Mouse (Mus musculus): ENCODE measurements at regions not wholly inside any gene's neighbourhood (a gene's known extent, or its start where the extent isn't known, plus 50 kb on each side); places are given as distances from the start of the nearest gene placed in this dataset.

GRCm38 (mm10) chr9:61135917-61136316 lies 236.2 kb upstream of the Tle3 start:
- no peak for DNase-seq (ENCODE audit: low read depth, low spot score)

- no peak for DNase-seq (ENCODE audit: low read depth, low spot score)
Measured at GRCm38 (mm10) chr9:61138741-61139368, 233.3 kb upstream of the Tle3 start.

GRCm38 (mm10) chr9:61143101-61143500 lies 229.1 kb upstream of the Tle3 start:
- DNase-seq (ENCODE audit: low read depth, low spot score): no peak

GRCm38 (mm10) chr9:61144685-61145318 lies 227.4 kb upstream of the Tle3 start:
- DNase-seq (ENCODE audit: low read depth, low spot score): no peak

GRCm38 (mm10) chr9:61145738-61146137 lies 226.4 kb upstream of the Tle3 start:
- no peak for DNase-seq (ENCODE audit: low read depth, low spot score)

- DNase-seq (ENCODE audit: low read depth, low spot score): no peak
Measured at GRCm38 (mm10) chr9:61151201-61151600, 221.0 kb upstream of the Tle3 start.

DNA sequence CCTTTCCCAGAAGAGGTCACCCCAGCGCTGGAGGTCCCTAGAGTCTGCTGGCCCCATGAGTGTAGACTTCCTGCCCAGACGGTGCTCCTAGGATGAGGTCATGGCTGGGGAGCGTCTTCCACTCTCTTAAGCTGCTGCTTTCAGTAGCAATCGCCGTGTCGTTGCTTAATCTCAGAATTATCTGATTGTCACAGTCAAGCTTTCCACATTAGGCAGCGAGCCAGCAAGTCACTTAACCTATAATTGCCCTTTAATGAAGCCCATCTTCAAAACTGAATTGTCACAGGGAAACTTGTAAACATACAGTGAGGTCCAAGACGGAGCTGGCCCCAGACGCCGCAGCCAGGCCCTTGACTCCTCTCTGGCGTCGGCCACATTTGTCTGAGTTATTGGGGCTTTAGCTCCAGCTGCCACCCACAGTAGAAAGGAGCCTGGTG lies 220.2 kb upstream of the Tle3 start:
- peak; percentile 55 for DNase-seq (ENCODE audit: low read depth, low spot score)

GRCm38 (mm10) chr9:61154721-61155120 lies 217.4 kb upstream of the Tle3 start:
- no peak for DNase-seq (ENCODE audit: low read depth, low spot score)

GRCm38 (mm10) chr9:61155851-61156250 lies 216.3 kb upstream of the Tle3 start:
- no peak for DNase-seq (ENCODE audit: low read depth, low spot score)

DNA sequence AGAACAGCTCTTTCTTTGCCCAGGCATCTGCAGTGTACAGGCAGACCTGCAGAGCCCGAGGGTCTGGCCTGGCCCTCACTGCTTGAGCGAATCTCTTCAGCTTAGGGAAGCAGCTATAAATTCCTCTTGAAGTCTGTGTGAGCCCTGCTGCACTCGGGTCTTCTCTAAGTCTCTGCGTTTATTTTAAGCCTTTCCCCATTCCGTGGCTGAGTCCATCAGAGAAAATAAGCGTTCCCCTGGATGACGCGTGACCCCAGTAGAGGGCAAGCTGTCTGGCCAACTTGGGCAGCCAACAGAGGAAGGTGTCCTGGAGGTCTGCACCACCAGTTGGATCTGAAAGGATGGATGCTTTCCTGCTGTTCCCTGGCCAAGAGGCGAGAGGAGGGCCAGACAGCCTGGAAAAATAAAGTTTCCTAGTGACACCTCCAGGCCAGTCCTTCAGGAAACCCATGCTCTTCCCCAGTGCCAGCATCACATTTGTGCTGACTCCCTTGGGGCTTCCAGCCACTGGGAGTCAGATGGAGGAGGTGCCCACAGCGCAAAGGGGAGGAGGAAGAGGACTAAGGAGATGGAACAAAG lies 213.9 kb upstream of the Tle3 start:
- DNase-seq (ENCODE audit: low read depth, low spot score): no peak

GRCm38 (mm10) chr9:61159159-61159558 lies 213.0 kb upstream of the Tle3 start:
- no peak for DNase-seq (ENCODE audit: low read depth, low spot score)

DNA sequence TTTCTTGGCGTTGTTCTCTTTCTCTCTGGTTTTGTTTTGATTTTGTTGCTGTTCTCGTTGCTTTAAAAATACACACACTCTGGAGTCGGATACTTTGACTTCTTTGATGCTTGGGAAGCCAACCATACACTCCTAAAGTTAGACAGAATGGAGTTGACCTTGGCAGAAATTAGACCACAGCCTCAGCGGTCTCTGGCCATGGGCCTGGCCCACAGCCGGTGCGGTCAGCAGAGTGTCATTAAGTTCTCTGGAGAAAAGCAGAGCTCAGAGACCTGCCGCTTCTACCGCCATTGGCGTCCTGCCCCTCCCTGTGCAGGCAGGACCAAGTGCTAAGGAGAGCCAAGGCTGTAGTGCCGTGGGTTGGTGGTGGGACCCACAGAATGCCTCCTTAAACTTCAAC lies 212.6 kb upstream of the Tle3 start:
- DNase-seq (ENCODE audit: low read depth, low spot score): no peak

- no peak for DNase-seq (ENCODE audit: low read depth, low spot score)
Measured at GRCm38 (mm10) chr9:61162884-61163283, 209.3 kb upstream of the Tle3 start.

GRCm38 (mm10) chr9:61163671-61164288 lies 208.4 kb upstream of the Tle3 start:
- no peak for DNase-seq (ENCODE audit: low read depth, low spot score)

GRCm38 (mm10) chr9:61164501-61165251 lies 207.5 kb upstream of the Tle3 start:
- peak; percentile 54 for DNase-seq (ENCODE audit: low read depth, low spot score)

- DNase-seq (ENCODE audit: low read depth, low spot score): no peak
Measured at GRCm38 (mm10) chr9:61166115-61166514, 206.1 kb upstream of the Tle3 start.

DNA sequence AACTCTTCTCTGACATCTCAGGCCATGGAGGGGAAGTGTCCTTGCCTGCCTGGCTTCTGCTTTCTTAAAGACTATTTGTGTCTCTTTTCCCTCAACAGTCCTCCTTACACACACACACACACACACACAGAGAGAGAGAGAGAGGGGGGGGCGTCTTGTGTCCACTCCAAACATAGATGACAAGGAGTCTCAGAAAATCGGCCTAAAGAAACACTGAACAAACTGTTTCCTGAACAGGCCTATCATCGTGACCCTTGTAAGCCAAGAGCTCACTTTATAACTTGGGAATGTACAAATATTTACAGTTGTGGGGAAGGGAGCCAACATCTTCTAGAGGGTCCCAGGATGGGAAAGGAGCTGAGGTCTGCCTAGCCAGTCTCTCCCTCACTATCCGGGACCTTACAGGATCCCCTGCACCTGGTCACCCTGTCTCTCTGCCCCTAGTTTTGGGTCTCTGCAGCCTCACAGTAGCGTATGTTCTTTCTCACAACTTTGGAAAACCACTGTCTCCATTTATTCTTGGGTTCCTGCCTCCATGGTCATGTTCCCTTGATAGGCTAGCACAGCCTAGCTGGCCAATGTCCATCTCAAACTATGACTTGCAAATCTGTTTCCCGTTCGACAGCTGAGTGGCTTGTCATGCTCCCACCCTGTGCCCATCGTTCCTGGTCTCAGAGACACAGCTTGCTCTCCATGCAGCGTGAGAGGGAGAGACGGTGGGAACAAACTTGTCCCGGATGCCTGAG lies 204.9 kb upstream of the Tle3 start:
- no peak for DNase-seq (ENCODE audit: low read depth, low spot score)

- DNase-seq (ENCODE audit: low read depth, low spot score): no peak
Measured at GRCm38 (mm10) chr9:61168931-61169330, 203.2 kb upstream of the Tle3 start.

GRCm38 (mm10) chr9:61169506-61170090 lies 202.6 kb upstream of the Tle3 start:
- no peak for DNase-seq (ENCODE audit: low read depth, low spot score)

DNA sequence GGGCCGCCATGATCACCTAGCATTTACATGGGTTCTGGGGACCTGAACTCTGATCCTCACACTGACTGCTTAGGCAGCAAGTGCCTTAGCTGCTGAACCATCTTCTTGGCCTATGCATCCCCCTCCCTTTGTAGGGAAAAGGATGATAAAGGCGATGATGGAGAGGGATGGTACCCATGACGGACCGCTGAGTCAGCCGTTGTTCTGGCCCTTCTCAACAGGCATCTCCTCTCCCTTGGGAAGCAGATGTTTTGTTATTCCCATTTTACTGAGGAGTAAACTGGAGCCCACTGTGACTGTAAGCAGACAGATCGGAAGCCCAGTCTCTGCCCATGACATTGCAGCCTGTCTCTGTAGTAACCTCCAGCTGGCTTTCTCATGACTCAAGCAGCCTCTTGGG lies 201.2 kb upstream of the Tle3 start:
- DNase-seq (ENCODE audit: low read depth, low spot score): no peak

- DNase-seq (ENCODE audit: low read depth, low spot score): no peak
Measured at GRCm38 (mm10) chr9:61172421-61172820, 199.7 kb upstream of the Tle3 start.

Data from retina, postnatal 7 days (tissue).